Mouse (Mus musculus) neural tube, embryonic 14.5 days (tissue): ENCODE measurements around the gene Pxn. TPM values are rescaled to one million over a fixed set of nuclear protein-coding genes. Genes with fewer than 3 reads are reported as not detected.
"Not testable (repeated sequence)": the region's sequence is repeated elsewhere in the genome, so short reads cannot be mapped to it uniquely, and the experiment has no call there.

Source experiments
- ATAC-seq: fragments of 200-750 bp; cut with Nextera tagmentation; 2 replicates; pipeline ENCODE4 v1.8.0; 2017; ENCODE audit warnings: low read depth, mild to moderate bottlenecking, moderate TSS enrichment, moderate library complexity
- H3K27ac ChIP-seq: fragments of 300-500 bp; sonication (generic); 2 replicates; pipeline ENCODE4 v1.5.1; 2014; ENCODE audit warnings: low read depth, mild to moderate bottlenecking, control low read depth, low read length, moderate library complexity, mixed read lengths
- H3K27me3 ChIP-seq: fragments of 300-500 bp; sonication (generic); 2 replicates; pipeline ENCODE4 v1.6.1; 2014; ENCODE audit warnings: low read length; ENCODE audit not compliant: control insufficient read depth, insufficient read depth
- H3K36me3 ChIP-seq: fragments of 300-500 bp; sonication (generic); 2 replicates; pipeline ENCODE4 v1.6.1; 2014; ENCODE audit warnings: low read length, mixed read lengths; ENCODE audit not compliant: control insufficient read depth, insufficient read depth
- H3K4me1 ChIP-seq: fragments of 300-500 bp; sonication (generic); 2 replicates; pipeline ENCODE4 v1.6.1; 2014; ENCODE audit warnings: low read length; ENCODE audit not compliant: control insufficient read depth, insufficient read depth
- H3K4me2 ChIP-seq: fragments of 300-500 bp; sonication (generic); 2 replicates; pipeline ENCODE4 v1.6.1; 2014; ENCODE audit warnings: mild to moderate bottlenecking, low read depth, low read length, control low read depth
- H3K4me3 ChIP-seq: fragments of 300-500 bp; sonication (generic); 2 replicates; pipeline ENCODE4 v1.5.1; 2014; ENCODE audit warnings: low read depth, low read length, control low read depth, mixed read lengths
- H3K9ac ChIP-seq: fragments of 300-500 bp; sonication (generic); replicated peaks from 2 replicates; pipeline ENCODE4 v1.6.1; 2014; ENCODE audit warnings: low read depth, mild to moderate bottlenecking, control low read depth, low read length, mixed read lengths
- H3K9me3 ChIP-seq: fragments of 300-500 bp; sonication (generic); 2 replicates; pipeline ENCODE4 v1.6.1; 2016; ENCODE audit warnings: low read length; ENCODE audit not compliant: control insufficient read depth
- WGBS: fragments of 180-500 bp; shearing (Covaris S2); extraction: QIAGEN DNeasy Blood & Tissue Kit; methylation state at CpG from one replicate; pipeline ENCODE4 v1.1.7; 2014; 5-methylcytosine and 5-hydroxymethylcytosine counted together
- polyA plus RNA-seq: library from polyadenylated mRNA; unstranded; fragments of >200 nt; fragmentation: Nextera tagmentation; extraction: Ambion mirVana; gene quantifications from 2 replicates; pipeline ENCODE4 v1.2.1, GENCODE M21; 2014

The Pxn gene
- polyA plus RNA-seq, 1 experiment from 2014 or later = 8.5 TPM

- WGBS = 65% methylated on average over 17 of the region's 17 CpGs
- Histone ChIP-seq H3K27ac (no peak overlapping the region), H3K4me2 (no peak overlapping the region), H3K4me1 (peaks cover 3% of the 10 kb centered on the region; the same call in 1 of the 2 replicates), H3K27me3 (no peaks in the 10 kb centered on the region), H3K9ac (no peak overlapping the region), H3K9me3 (no peaks in the 10 kb centered on the region), H3K36me3 (peaks cover 44% of the 10 kb centered on the region), H3K4me3 (no peak overlapping the region)
- no peak for ATAC-seq
Observed at GRCm38 (mm10) chr5:115572679-115573535, 66.4 kb downstream of the Pxn start.

- H3K4me1 ChIP-seq = no peaks in the 10 kb centered on the region
- no peak overlapping the region for H3K4me3 ChIP-seq
- no peak for ATAC-seq
- no peaks in the 10 kb centered on the region for H3K27me3 ChIP-seq
- 88% methylated on average over 8 of the region's 8 CpGs for WGBS
- no peak overlapping the region for H3K9ac ChIP-seq
- H3K9me3 ChIP-seq = no peaks in the 10 kb centered on the region
- peaks cover 65% of the 10 kb centered on the region for H3K36me3 ChIP-seq
- H3K27ac ChIP-seq = no peak overlapping the region
- no peak overlapping the region for H3K4me2 ChIP-seq
Observed at GRCm38 (mm10) chr5:115574992-115575391, 68.5 kb downstream of the Pxn start.

GRCm38 (mm10) chr5:115577686-115578085 is 71.2 kb downstream of the Pxn start:
- H3K27ac ChIP-seq, H3K4me2 ChIP-seq, ATAC-seq, H3K4me1 ChIP-seq, H3K9ac ChIP-seq, H3K4me3 ChIP-seq, H3K27me3 ChIP-seq, H3K9me3 ChIP-seq: not testable (repeated sequence)
- WGBS = 94% methylated on average over 4 of the region's 4 CpGs
- peaks cover 81% of the 10 kb centered on the region for H3K36me3 ChIP-seq

GRCm38 (mm10) chr5:115578922-115579321 is 72.4 kb downstream of the Pxn start:
- Histone ChIP-seq H3K27ac (no peak overlapping the region), H3K4me1 (no peaks in the 10 kb centered on the region), H3K4me2 (no peak overlapping the region), H3K4me3 (no peak overlapping the region), H3K9ac (no peak overlapping the region), H3K27me3 (no peaks in the 10 kb centered on the region), H3K36me3 (peaks cover 87% of the 10 kb centered on the region), H3K9me3 (no peaks in the 10 kb centered on the region)
- ATAC-seq = no peak
- WGBS = 97% methylated on average over 14 of the region's 14 CpGs

GRCm38 (mm10) chr5:115579363-115579762 is 72.9 kb downstream of the Pxn start:
- H3K9ac ChIP-seq = no peak overlapping the region
- H3K4me2 ChIP-seq = no peak overlapping the region
- H3K4me3 ChIP-seq = no peak overlapping the region
- no peaks in the 10 kb centered on the region for H3K27me3 ChIP-seq
- WGBS = 97% methylated on average over 5 of the region's 5 CpGs
- no peak for ATAC-seq
- no peak overlapping the region for H3K27ac ChIP-seq
- no peaks in the 10 kb centered on the region for H3K9me3 ChIP-seq
- no peaks in the 10 kb centered on the region for H3K4me1 ChIP-seq
- H3K36me3 ChIP-seq = peaks cover 86% of the 10 kb centered on the region

- no peak for ATAC-seq
- 95% methylated on average over 14 of the region's 14 CpGs for WGBS
- no peak overlapping the region for H3K27ac ChIP-seq
- H3K4me3 ChIP-seq = no peak overlapping the region
- no peaks in the 10 kb centered on the region for H3K4me1 ChIP-seq
- no peaks in the 10 kb centered on the region for H3K27me3 ChIP-seq
- H3K4me2 ChIP-seq = no peak overlapping the region
- H3K9ac ChIP-seq = no peak overlapping the region
- no peaks in the 10 kb centered on the region for H3K9me3 ChIP-seq
- H3K36me3 ChIP-seq = peaks cover 88% of the 10 kb centered on the region
Observed at GRCm38 (mm10) chr5:115580229-115581001, 73.9 kb downstream of the Pxn start.

- H3K4me3 ChIP-seq = no peak overlapping the region
- no peaks in the 10 kb centered on the region for H3K27me3 ChIP-seq
- H3K9ac ChIP-seq = no peak overlapping the region
- no peak for ATAC-seq
- H3K27ac ChIP-seq = no peak overlapping the region
- WGBS = 93% methylated on average over 9 of the region's 9 CpGs
- peaks cover 88% of the 10 kb centered on the region for H3K36me3 ChIP-seq
- no peak overlapping the region for H3K4me2 ChIP-seq
- no peaks in the 10 kb centered on the region for H3K9me3 ChIP-seq
- H3K4me1 ChIP-seq = no peaks in the 10 kb centered on the region
Observed at GRCm38 (mm10) chr5:115581662-115582061, 75.2 kb downstream of the Pxn start.

GRCm38 (mm10) chr5:115585616-115586015 is 79.1 kb downstream of the Pxn start:
- 94% methylated on average over 12 of the region's 12 CpGs for WGBS
- no peaks in the 10 kb centered on the region for H3K9me3 ChIP-seq
- no peaks in the 10 kb centered on the region for H3K4me1 ChIP-seq

GRCm38 (mm10) chr5:115586166-115586565 is 79.7 kb downstream of the Pxn start:
- H3K27ac ChIP-seq = no peak overlapping the region
- peaks cover 77% of the 10 kb centered on the region for H3K36me3 ChIP-seq
- 74% methylated on average over 15 of the region's 15 CpGs for WGBS
- ATAC-seq = no peak
- H3K4me3 ChIP-seq = no peak overlapping the region
- no peaks in the 10 kb centered on the region for H3K4me1 ChIP-seq
- H3K4me2 ChIP-seq = no peak overlapping the region
- H3K27me3 ChIP-seq = no peaks in the 10 kb centered on the region
- H3K9ac ChIP-seq = no peak overlapping the region
- no peaks in the 10 kb centered on the region for H3K9me3 ChIP-seq

More at GRCm38 (mm10) chr5:115585616-115586015, 79.1 kb downstream of the Pxn start:
- Histone ChIP-seq H3K4me3 (no peak overlapping the region), H3K9ac (no peak overlapping the region), H3K27ac (no peak overlapping the region), H3K36me3 (peaks cover 77% of the 10 kb centered on the region), H3K4me2 (no peak overlapping the region), H3K27me3 (no peaks in the 10 kb centered on the region)
- ATAC-seq = no peak
